Mouse (Mus musculus): ENCODE measurements at regions not wholly inside any gene's neighbourhood (a gene's known extent, or its start where the extent isn't known, plus 50 kb on each side); places are given as distances from the start of the nearest gene placed in this dataset.

GRCm38 (mm10) chr9:23050751-23051150 is 172.1 kb upstream of the Bmper start:
- H3K4me1 ChIP-seq, result no peaks in the 10 kb centered on the region
- 35% methylated on average over 2 of the region's 2 CpGs for WGBS
- no peak overlapping the region for H3K27ac ChIP-seq
- no peak overlapping the region for H3K4me3 ChIP-seq
- ATAC-seq (replicated peaks), result no peak
- H3K9ac ChIP-seq, result no peak overlapping the region
- no peak overlapping the region for H3K4me2 ChIP-seq
- H3K36me3 ChIP-seq (replicated peaks), result no peaks in the 10 kb centered on the region
- no peaks in the 10 kb centered on the region for H3K9me3 ChIP-seq
- H3K27me3 ChIP-seq (replicated peaks), result no peaks in the 10 kb centered on the region

GRCm38 (mm10) chr9:23059526-23059925 is 163.3 kb upstream of the Bmper start:
- Histone ChIP-seq H3K4me2 (no peak overlapping the region), H3K36me3 (replicated peaks) (no peaks in the 10 kb centered on the region), H3K9me3 (no peaks in the 10 kb centered on the region), H3K27me3 (replicated peaks) (0 out of 2 replicates have a peak, but pooled peaks cover 3% of the 10 kb centered on the region), H3K4me1 (peaks cover 20% of the 10 kb centered on the region), H3K9ac (no peak overlapping the region), H3K27ac (no peak overlapping the region), H3K4me3 (no peak overlapping the region)
- 85% methylated on average over 4 of the region's 4 CpGs for WGBS
- no peak for ATAC-seq (replicated peaks)

GRCm38 (mm10) chr9:23060526-23060925 is 162.3 kb upstream of the Bmper start:
- ATAC-seq (replicated peaks), result no peak
- Histone ChIP-seq H3K9me3 (no peaks in the 10 kb centered on the region), H3K27me3 (replicated peaks) (0 out of 2 replicates have a peak, but pooled peaks cover 3% of the 10 kb centered on the region), H3K36me3 (replicated peaks) (no peaks in the 10 kb centered on the region), H3K4me1 (peaks cover 20% of the 10 kb centered on the region), H3K9ac (no peak overlapping the region), H3K4me2 (no peak overlapping the region), H3K4me3 (no peak overlapping the region), H3K27ac (no peak overlapping the region)

GRCm38 (mm10) chr9:23061179-23061929 is 161.5 kb upstream of the Bmper start:
- WGBS, result 12% methylated on average over 4 of the region's 4 CpGs
- no peak overlapping the region for H3K4me3 ChIP-seq
- no peak for ATAC-seq (replicated peaks)
- peaks cover 20% of the 10 kb centered on the region for H3K4me1 ChIP-seq
- H3K9ac ChIP-seq, result no peak overlapping the region
- H3K36me3 ChIP-seq (replicated peaks), result no peaks in the 10 kb centered on the region
- H3K27me3 ChIP-seq (replicated peaks), result 0 out of 2 replicates have a peak, but pooled peaks cover 3% of the 10 kb centered on the region
- no peak overlapping the region for H3K4me2 ChIP-seq
- H3K9me3 ChIP-seq, result no peaks in the 10 kb centered on the region
- H3K27ac ChIP-seq, result peak overlapping the region; percentile 2; the same call in 1 of the 2 replicates

- H3K9ac ChIP-seq, result no peak overlapping the region
- no peaks in the 10 kb centered on the region for H3K36me3 ChIP-seq (replicated peaks)
- ATAC-seq (replicated peaks), result peak; percentile 65
- no peak overlapping the region for H3K4me3 ChIP-seq
- H3K9me3 ChIP-seq, result no peaks in the 10 kb centered on the region
- H3K4me1 ChIP-seq, result peaks cover 20% of the 10 kb centered on the region
- 21% methylated on average over 8 of the region's 8 CpGs for WGBS
- H3K4me2 ChIP-seq, result no peak overlapping the region
- H3K27ac ChIP-seq, result peak overlapping the region; percentile 39
- 0 out of 2 replicates have a peak, but pooled peaks cover 3% of the 10 kb centered on the region for H3K27me3 ChIP-seq (replicated peaks)
Observed at GRCm38 (mm10) chr9:23062057-23062655, 160.7 kb upstream of the Bmper start.

- peak; percentile 65; the same call in 1 of the 2 replicates for ATAC-seq (replicated peaks)
- 30% methylated on average over 7 of the region's 7 CpGs for WGBS
Observed at GRCm38 (mm10) chr9:23062656-23063444, 160.0 kb upstream of the Bmper start.

GRCm38 (mm10) chr9:23064001-23064400 is 158.9 kb upstream of the Bmper start:
- no peaks in the 10 kb centered on the region for H3K9me3 ChIP-seq
- no peaks in the 10 kb centered on the region for H3K36me3 ChIP-seq (replicated peaks)
- WGBS, result 87% methylated on average over 2 of the region's 2 CpGs
- no peaks in the 10 kb centered on the region for H3K27me3 ChIP-seq (replicated peaks)
- H3K9ac ChIP-seq, result no peak overlapping the region
- no peak for ATAC-seq (replicated peaks)
- peaks cover 20% of the 10 kb centered on the region for H3K4me1 ChIP-seq
- H3K4me3 ChIP-seq, result no peak overlapping the region
- no peak overlapping the region for H3K27ac ChIP-seq
- no peak overlapping the region for H3K4me2 ChIP-seq

More at GRCm38 (mm10) chr9:23062656-23063444, 160.0 kb upstream of the Bmper start:
- no peak overlapping the region for H3K4me2 ChIP-seq
- no peak overlapping the region for H3K4me3 ChIP-seq
- no peak overlapping the region for H3K9ac ChIP-seq
- peak overlapping the region; percentile 39 for H3K27ac ChIP-seq
- H3K9me3 ChIP-seq, result no peaks in the 10 kb centered on the region
- 0 out of 2 replicates have a peak, but pooled peaks cover 3% of the 10 kb centered on the region for H3K27me3 ChIP-seq (replicated peaks)
- H3K36me3 ChIP-seq (replicated peaks), result no peaks in the 10 kb centered on the region
- H3K4me1 ChIP-seq, result peaks cover 20% of the 10 kb centered on the region

- no peak for ATAC-seq (replicated peaks)
Observed at GRCm38 (mm10) chr9:23064811-23065210, 158.1 kb upstream of the Bmper start.

GRCm38 (mm10) chr9:23068101-23068791 is 154.6 kb upstream of the Bmper start:
- Histone ChIP-seq H3K36me3 (replicated peaks) (no peaks in the 10 kb centered on the region), H3K27me3 (replicated peaks) (no peaks in the 10 kb centered on the region), H3K9me3 (no peaks in the 10 kb centered on the region), H3K9ac (no peak overlapping the region), H3K4me3 (no peak overlapping the region), H3K27ac (no peak overlapping the region), H3K4me1 (no peaks in the 10 kb centered on the region), H3K4me2 (no peak overlapping the region)
- no peak for ATAC-seq (replicated peaks)
- 56% methylated on average over 6 of the region's 6 CpGs for WGBS

More at GRCm38 (mm10) chr9:23064811-23065210, 158.1 kb upstream of the Bmper start:
- H3K4me1 ChIP-seq, result peaks cover 20% of the 10 kb centered on the region
- H3K9me3 ChIP-seq, result no peaks in the 10 kb centered on the region
- H3K27ac ChIP-seq, result no peak overlapping the region
- H3K36me3 ChIP-seq (replicated peaks), result no peaks in the 10 kb centered on the region
- H3K4me2 ChIP-seq, result no peak overlapping the region
- no peak overlapping the region for H3K4me3 ChIP-seq
- no peak overlapping the region for H3K9ac ChIP-seq
- no peaks in the 10 kb centered on the region for H3K27me3 ChIP-seq (replicated peaks)
- 96% methylated on average over 3 of the region's 3 CpGs for WGBS

- Histone ChIP-seq H3K9me3 (no peaks in the 10 kb centered on the region), H3K27ac (no peak overlapping the region), H3K36me3 (replicated peaks) (no peaks in the 10 kb centered on the region), H3K27me3 (replicated peaks) (no peaks in the 10 kb centered on the region), H3K4me3 (no peak overlapping the region), H3K9ac (no peak overlapping the region), H3K4me2 (no peak overlapping the region), H3K4me1 (no peaks in the 10 kb centered on the region)
- WGBS, result 27% methylated on average over 7 of the region's 7 CpGs
- ATAC-seq (replicated peaks), result 0 out of 2 replicates have a peak, but pooled peaks have one; percentile 43
Observed at GRCm38 (mm10) chr9:23069161-23069560, 153.7 kb upstream of the Bmper start.

GRCm38 (mm10) chr9:23071006-23071405 is 151.9 kb upstream of the Bmper start:
- 70% methylated on average over 2 of the region's 2 CpGs for WGBS
- no peak overlapping the region for H3K9ac ChIP-seq
- H3K4me2 ChIP-seq, result no peak overlapping the region
- no peaks in the 10 kb centered on the region for H3K9me3 ChIP-seq
- no peak overlapping the region for H3K27ac ChIP-seq
- no peak overlapping the region for H3K4me3 ChIP-seq
- ATAC-seq (replicated peaks), result no peak
- no peaks in the 10 kb centered on the region for H3K36me3 ChIP-seq (replicated peaks)
- H3K27me3 ChIP-seq (replicated peaks), result no peaks in the 10 kb centered on the region
- H3K4me1 ChIP-seq, result no peaks in the 10 kb centered on the region

- Histone ChIP-seq H3K9ac (no peak overlapping the region), H3K4me1 (no peaks in the 10 kb centered on the region), H3K27ac (no peak overlapping the region), H3K9me3 (no peaks in the 10 kb centered on the region), H3K27me3 (replicated peaks) (no peaks in the 10 kb centered on the region), H3K4me3 (no peak overlapping the region), H3K4me2 (no peak overlapping the region), H3K36me3 (replicated peaks) (no peaks in the 10 kb centered on the region)
- 86% methylated on average over 8 of the region's 8 CpGs for WGBS
- no peak for ATAC-seq (replicated peaks)
Observed at GRCm38 (mm10) chr9:23072741-23073140, 150.1 kb upstream of the Bmper start.
